Mouse (Mus musculus) heart, postnatal 0 days (tissue): ENCODE results near the gene Samm50.

Experiments used
- CTCF ChIP-seq: IDR thresholded peaks from 2 replicates; pipeline ENCODE4 v1.5.1; 2016; ENCODE audit warnings: antibody characterized with exemption, control low read depth, low read depth
- EP300 ChIP-seq: IDR thresholded peaks from 2 replicates; pipeline ENCODE4 v1.6.1; 2016; ENCODE audit warnings: antibody characterized with exemption, low read depth

DNA sequence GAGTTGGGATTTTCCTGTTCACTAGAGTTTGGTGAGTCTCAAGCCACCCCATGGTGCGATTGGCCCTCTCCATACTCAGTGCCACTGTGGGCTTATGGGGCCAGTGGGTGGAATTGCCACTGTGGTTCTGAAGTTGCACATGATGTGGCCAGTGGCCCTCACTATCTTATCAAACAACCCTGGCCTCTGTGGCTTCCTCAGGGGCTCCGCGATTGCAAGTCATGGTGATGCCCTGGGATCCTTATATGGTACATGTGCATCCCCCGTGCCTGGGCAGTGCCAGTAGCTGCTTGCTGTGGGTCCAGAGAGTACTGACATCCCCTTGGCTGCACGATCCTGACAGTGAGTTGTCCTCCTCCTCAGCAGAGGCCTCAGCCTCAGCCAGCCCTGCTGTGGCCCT, 64.8 kb downstream of the Samm50 start:
- no peak for TF ChIP-seq CTCF
- TF ChIP-seq EP300, result no peak
